Mouse (Mus musculus) heart, postnatal 0 days (tissue): ENCODE measurements around the gene Ddx6.

Experiments
- CTCF ChIP-seq: IDR thresholded peaks from 2 replicates; pipeline ENCODE4 v1.5.1; 2016; ENCODE audit warnings: antibody characterized with exemption, control low read depth, low read depth
- EP300 ChIP-seq: IDR thresholded peaks from 2 replicates; pipeline ENCODE4 v1.6.1; 2016; ENCODE audit warnings: antibody characterized with exemption, low read depth

GRCm38 (mm10) chr9:44644186-44644585 lies 39.5 kb downstream of the Ddx6 start:
- no peak for TF ChIP-seq CTCF
- no peak for TF ChIP-seq EP300
